Mouse (Mus musculus) gastrocnemius, postnatal 14 days (tissue): ENCODE results near the gene Tomm40l. TPM values are rescaled to one million over a fixed set of nuclear protein-coding genes. Genes with fewer than 3 reads are reported as not detected.
A peak's percentile ranks its signal among the peaks of the same experiment; 100 is the strongest.

Experiments
- DNase-seq: peaks from one replicate; pipeline ENCODE4 v3.0.0; 2021; ENCODE audit warnings: mixed read lengths
- intact Hi-C: fragments of 180-260 bp; cut with DNase I; formaldehyde crosslinking; loops from one replicate; pipeline ENCODE4 v1.15.1; 2025; ENCODE audit warnings: low total_unique reads
- total RNA-seq, 2 experiments: library from RNA; stranded (reverse); gene quantifications; 2 replicates each; pipeline ENCODE4 v1.2.3; 2021

Tomm40l gene
- total RNA-seq, 2 experiments from 2014 or later, result 44.3 to 46.7 TPM

GRCm38 (mm10) chr1:171203471-171204248 lies 18.7 kb downstream of the Tomm40l start:
- intact Hi-C loops, result no loop called here
- DNase-seq, result no peak

- intact Hi-C loops, result no loop called here
- DNase-seq, result no peak
Measured at GRCm38 (mm10) chr1:171200769-171201168, 21.5 kb downstream of the Tomm40l start.

- intact Hi-C loops, result no loop called here
Measured at GRCm38 (mm10) chr1:171199532-171199931, 22.8 kb downstream of the Tomm40l start.

DNA sequence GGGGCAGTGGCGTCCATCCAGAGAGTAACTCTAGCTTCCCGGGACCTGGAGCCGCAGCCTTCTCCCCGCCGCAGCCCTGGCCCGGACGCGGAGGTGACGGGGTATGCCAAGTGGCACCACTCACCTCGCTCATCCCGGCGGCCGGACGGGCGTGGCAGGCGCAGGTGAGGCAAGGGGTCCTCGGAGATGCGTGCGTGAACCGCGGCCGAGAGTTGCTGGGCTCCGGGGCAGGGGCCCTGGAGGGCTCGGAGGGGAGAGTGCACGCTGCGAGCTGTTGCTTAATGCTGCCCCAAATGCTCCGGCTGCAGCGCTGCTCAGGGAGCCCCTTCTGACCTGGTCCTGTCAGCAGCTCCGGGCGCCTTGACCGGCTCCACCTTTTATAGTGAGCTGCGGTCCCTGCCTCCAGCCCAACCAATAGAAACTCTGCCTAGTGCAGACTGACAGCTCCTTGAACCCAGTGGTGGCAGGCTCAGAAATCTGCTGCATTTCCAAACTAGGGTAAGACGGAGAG lies 26.4 kb downstream of the Tomm40l start, which contains the start of gene Pcp4l1:
Pcp4l1 (minus strand) TSS at position 382 of the 511 bp plus-strand sequence.
- intact Hi-C loops, result no loop called here
- peak; percentile 36 for DNase-seq

More at GRCm38 (mm10) chr1:171199532-171199931, 22.8 kb downstream of the Tomm40l start:
- no peak for DNase-seq

DNA sequence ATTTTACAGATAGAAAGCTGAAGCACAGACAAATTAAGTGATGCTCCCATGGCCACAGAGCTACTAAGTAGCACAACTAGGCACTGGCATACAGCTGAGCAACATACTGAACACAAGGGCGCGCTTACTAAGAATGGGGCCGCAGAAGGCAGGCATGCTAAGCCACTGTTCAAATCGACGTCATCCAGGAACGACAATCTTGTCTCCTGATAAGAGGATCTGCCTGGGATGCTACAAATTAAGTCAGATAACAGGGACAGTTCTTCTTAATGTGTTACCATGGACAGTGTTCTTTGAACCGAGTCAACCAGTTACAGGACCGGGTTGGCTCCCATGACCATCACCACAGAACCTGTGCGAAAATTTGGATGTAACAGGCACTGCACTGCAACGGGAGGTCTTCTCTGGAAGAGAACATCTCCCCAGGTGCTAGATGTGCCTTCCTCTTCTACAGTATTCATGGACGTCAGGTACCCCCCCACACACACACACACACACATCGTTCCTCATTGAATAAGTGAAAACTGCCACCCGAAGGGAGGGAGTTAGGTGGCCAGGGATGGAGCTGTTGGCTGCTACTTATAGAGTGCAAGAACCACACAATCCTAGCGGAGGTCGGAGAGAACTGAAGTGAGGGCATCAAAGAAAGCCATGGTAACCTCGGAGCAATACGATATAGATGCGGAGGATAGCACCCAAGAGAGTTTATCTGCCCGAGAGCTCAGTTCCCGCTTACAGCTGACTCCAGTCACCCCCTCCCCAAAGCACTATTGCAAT lies 27.1 kb downstream of the Tomm40l start:
- no peak for DNase-seq
- intact Hi-C loops, result no loop called here

- intact Hi-C loops, result no loop called here
- no peak for DNase-seq
Measured at GRCm38 (mm10) chr1:171193911-171194830, 28.1 kb downstream of the Tomm40l start.

GRCm38 (mm10) chr1:171193093-171193840 lies 29.0 kb downstream of the Tomm40l start:
- intact Hi-C loops, result no loop called here
- no peak for DNase-seq

DNA sequence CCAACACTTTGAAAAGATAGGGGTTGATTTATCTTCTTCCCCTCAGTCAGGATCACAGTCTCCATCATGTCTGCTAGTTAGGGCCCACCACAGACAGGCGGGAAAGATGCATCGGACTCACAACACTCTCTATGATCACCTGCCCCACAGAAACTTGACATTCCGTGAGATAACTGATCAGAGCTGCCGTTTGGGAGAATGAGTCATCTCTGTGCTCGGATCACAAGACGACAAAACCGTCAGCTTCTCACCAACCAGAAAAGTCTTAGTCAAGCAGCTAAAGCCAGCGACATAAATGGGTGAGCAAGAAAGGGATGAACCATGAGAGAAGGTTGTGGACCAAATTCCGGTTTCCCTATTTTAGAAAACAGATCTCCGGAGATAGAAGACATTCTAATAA lies 30.0 kb downstream of the Tomm40l start:
- intact Hi-C loops, result no loop called here
- DNase-seq, result no peak

DNA sequence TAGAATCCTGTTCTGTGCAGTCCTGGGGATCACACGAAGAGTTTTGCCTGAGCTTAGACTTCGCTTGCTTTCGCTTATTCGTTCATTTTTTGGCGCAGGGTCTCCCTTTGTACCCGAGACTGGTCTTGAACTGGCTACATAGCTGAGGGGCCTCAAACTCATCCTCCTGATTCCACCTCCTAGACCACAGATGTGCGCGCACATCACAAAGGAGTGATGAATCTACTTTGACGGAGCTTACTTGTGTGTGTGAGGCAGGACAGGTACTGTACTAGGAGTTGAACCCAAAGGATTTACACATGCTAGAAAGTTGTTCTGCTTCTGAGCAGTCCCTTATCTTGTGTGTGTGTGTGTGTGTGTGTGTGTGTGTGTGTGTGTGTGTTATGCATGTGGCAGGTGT lies 31.5 kb downstream of the Tomm40l start:
- DNase-seq, result no peak
- intact Hi-C loops, result no loop called here

- intact Hi-C loops, result no loop called here
- no peak for DNase-seq
Measured at GRCm38 (mm10) chr1:171189476-171190114, 32.7 kb downstream of the Tomm40l start.

- DNase-seq, result no peak
- intact Hi-C loops, result no loop called here
Measured at GRCm38 (mm10) chr1:171189046-171189445, 33.3 kb downstream of the Tomm40l start.

DNA sequence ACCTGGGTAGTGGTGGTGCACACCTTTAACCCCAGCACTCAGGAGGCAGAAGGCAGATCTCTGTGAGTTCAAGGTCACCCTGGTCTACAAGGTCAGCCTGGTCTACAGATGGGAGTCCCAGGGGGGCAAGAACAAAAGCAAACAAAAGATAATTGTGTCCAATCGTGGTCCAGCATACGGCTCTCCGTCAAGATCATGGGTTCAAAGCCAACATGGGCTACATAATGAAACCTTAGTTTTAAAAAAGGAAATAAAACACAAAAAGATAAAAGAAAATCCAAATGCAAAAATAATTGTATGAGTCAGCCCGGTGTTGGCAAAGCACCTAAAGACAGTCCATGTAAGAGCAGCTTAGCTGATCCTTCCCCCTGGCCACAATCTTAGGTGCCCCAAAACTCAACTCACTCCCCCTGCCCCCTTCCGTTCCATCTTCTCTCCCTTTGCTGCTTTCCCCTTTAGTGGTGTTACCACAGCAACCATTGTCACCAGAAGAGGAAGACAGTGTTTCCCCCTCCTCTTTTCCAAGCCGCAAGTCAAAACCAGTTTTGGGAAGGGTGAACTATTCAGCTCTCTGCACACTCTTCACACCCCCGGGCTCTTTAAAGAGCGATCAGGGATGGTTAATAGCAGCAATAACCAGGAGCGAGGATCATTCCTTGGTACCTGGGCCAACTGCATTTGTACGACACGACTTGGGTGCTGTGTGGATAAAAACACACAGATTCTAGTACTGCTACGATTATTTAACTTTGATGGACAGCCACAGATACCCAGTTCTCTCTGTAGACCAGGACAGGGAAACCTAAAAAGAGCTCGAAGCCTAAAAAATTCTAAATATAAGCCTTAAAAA lies 34.2 kb downstream of the Tomm40l start:
- intact Hi-C loops, result no loop called here
- no peak for DNase-seq

DNA sequence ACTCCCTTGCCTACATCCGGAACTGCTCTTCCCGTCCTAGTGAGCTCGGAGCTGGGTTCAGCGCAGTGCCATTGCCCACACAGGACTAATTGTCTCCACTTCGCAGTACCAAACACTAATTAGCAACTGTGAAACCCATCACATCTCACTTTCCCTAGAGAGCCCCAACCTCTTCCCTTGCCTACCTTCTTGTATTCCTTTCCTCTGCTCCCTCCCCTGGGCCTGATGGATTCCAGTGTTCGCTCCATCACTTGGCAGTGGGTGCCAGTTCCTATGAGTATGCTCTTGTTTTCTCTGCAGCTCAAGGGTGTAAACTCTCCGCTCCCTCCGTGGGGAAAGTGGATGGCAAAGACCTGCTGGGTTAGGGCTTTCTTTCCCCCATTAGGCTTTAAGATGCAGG lies 36.7 kb downstream of the Tomm40l start:
- intact Hi-C loops, result no loop called here
- DNase-seq, result no peak

DNA sequence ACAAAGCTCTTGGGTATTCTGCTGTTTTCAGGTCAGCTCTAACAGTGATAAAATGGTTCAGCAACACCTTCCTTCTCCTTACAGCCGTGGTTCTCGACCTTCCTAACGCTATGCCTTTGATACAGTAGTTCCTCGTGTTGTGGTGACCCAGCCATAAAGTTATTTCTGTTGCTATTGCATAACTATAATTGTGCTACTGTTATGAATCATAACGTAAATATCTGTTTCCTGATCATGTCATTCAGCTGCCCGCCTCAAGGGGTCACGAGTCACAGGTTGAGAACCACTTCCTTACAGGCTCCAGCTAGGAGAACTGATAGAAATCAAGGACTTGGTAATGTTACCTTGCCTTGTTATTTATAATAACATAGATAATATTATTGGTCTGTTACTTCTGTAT lies 38.0 kb downstream of the Tomm40l start:
- intact Hi-C loops, result no loop called here
- no peak for DNase-seq

GRCm38 (mm10) chr1:171183620-171184019 lies 38.7 kb downstream of the Tomm40l start:
- DNase-seq, result no peak
- intact Hi-C loops, result no loop called here

DNA sequence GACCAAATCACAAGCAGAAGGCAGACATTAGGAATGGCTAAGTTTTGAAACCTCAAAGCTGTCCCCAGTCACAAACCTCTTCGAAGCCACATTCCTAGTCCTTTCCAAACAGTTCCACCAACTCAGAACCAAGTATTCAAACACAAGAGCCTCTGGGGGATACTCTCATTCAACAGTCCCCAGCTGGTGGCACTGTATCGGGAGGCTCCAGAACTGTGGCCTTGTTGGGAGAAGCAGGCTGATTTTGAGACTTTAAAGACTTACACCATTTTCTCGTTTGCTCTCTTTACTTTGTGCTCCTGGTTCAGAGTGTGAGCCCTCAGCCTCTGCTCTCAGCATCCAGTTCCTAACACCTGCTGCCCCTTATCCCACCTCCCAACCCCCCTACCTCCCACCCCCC lies 39.3 kb downstream of the Tomm40l start:
- intact Hi-C loops, result no loop called here
- DNase-seq, result no peak

- no peak for DNase-seq
- intact Hi-C loops, result no loop called here
Measured at GRCm38 (mm10) chr1:171179487-171180171, 42.7 kb downstream of the Tomm40l start.
